Mouse (Mus musculus) neural tube, embryonic 15.5 days (tissue): ENCODE measurements around the gene Timeless. TPM values are rescaled to one million over a fixed set of nuclear protein-coding genes. Genes with fewer than 3 reads are reported as not detected.
"Not testable (repeated sequence)": the region's sequence is repeated elsewhere in the genome, so short reads cannot be mapped to it uniquely, and the experiment has no call there.

Source experiments
- ATAC-seq: fragments of 200-750 bp; cut with Nextera tagmentation; 2 replicates; pipeline ENCODE4 v1.8.0; 2017; ENCODE audit warnings: mild to moderate bottlenecking, moderate TSS enrichment, moderate library complexity; ENCODE audit not compliant: low FRiP score
- H3K27ac ChIP-seq: fragments of 300-500 bp; sonication (generic); replicated peaks from 2 replicates; pipeline ENCODE4 v1.5.1; 2015; ENCODE audit warnings: mild to moderate bottlenecking, inconsistent platforms
- H3K27me3 ChIP-seq: fragments of 300-500 bp; sonication (generic); replicated peaks from 2 replicates; pipeline ENCODE4 v1.6.1; 2015; ENCODE audit warnings: inconsistent platforms
- H3K36me3 ChIP-seq: fragments of 300-500 bp; sonication (generic); 2 replicates; pipeline ENCODE4 v1.6.1; 2015; ENCODE audit warnings: inconsistent platforms
- H3K4me1 ChIP-seq: fragments of 300-500 bp; sonication (generic); 2 replicates; pipeline ENCODE4 v1.6.1; 2015; ENCODE audit warnings: inconsistent platforms
- H3K4me2 ChIP-seq: fragments of 300-500 bp; sonication (generic); 2 replicates; pipeline ENCODE4 v1.6.1; 2015; ENCODE audit warnings: inconsistent platforms, mild to moderate bottlenecking, moderate library complexity
- H3K4me3 ChIP-seq: fragments of 300-500 bp; sonication (generic); replicated peaks from 2 replicates; pipeline ENCODE4 v1.5.1; 2015; ENCODE audit warnings: mild to moderate bottlenecking, inconsistent platforms
- H3K9ac ChIP-seq: fragments of 300-500 bp; sonication (generic); replicated peaks from 2 replicates; pipeline ENCODE4 v1.6.1; 2015; ENCODE audit warnings: mild to moderate bottlenecking, inconsistent platforms
- H3K9me3 ChIP-seq: fragments of 300-500 bp; sonication (generic); replicated peaks from 2 replicates; pipeline ENCODE4 v1.6.1; 2016; ENCODE audit warnings: inconsistent platforms
- WGBS: fragments of 180-500 bp; shearing (Covaris S2); methylation state at CpG from one replicate; pipeline ENCODE4 v1.1.7; 2015; ENCODE audit warnings: mixed read lengths; 5-methylcytosine and 5-hydroxymethylcytosine counted together
- polyA plus RNA-seq: library from polyadenylated mRNA; unstranded; fragments of >200 nt; fragmentation: Nextera tagmentation; extraction: Ambion mirVana; gene quantifications from 2 replicates; pipeline ENCODE4 v1.2.1, GENCODE M21; 2015

Gene Timeless
- polyA plus RNA-seq, 1 experiment from 2014 or later: 20.0 TPM

DNA sequence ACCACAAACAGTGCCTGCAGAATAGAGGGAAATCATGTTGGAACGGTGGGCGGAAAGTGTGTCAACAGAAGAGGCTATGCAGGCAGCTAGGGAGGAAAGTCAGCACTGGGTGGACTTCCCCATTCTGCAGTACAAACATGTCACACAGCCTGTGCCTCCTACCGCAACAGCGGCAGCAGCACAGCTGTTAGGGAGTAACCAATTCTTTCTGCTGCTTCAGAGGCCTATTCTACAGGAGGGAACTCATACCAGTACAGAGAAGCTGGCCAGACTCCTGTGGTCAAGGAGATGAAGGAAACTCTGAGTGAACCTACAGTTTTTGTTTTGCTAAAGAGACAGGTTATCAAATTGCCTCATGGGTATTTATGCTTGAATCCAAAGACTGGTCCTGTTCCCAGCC, 27.1 kb downstream of the Timeless start:
- ATAC-seq: no peak
- no peak overlapping the region for H3K4me2 ChIP-seq
- H3K9me3 ChIP-seq: no peaks in the 10 kb centered on the region
- no peak overlapping the region for H3K27ac ChIP-seq
- no peak overlapping the region for H3K4me3 ChIP-seq
- H3K9ac ChIP-seq: no peak overlapping the region
- H3K4me1 ChIP-seq: no peaks in the 10 kb centered on the region
- 78% methylated on average over 4 of the region's 4 CpGs for WGBS
- no peaks in the 10 kb centered on the region for H3K36me3 ChIP-seq
- no peaks in the 10 kb centered on the region for H3K27me3 ChIP-seq

DNA sequence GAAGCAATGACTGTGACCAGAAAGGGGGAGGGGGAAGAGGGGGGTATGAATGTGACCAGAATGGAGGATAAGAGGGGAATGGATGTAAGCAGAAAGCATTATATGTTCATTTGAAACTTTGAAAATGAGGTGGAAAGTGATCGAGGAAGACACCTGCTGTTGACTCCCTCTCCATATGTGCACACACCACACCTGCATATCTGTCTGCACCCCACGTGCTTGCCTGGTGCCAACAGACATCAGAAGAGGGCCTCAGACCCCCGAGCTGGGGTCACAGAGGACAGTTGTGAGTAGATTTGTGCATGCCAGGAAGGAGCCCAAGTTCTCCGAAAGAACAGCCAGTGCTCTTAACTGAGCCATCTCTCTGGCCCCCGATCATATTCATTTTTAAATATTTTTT, 28.1 kb downstream of the Timeless start:
- no peaks in the 10 kb centered on the region for H3K9me3 ChIP-seq
- H3K27me3 ChIP-seq: no peaks in the 10 kb centered on the region
- ATAC-seq: no peak
- no peaks in the 10 kb centered on the region for H3K36me3 ChIP-seq
- H3K4me1 ChIP-seq: no peaks in the 10 kb centered on the region
- H3K27ac ChIP-seq: no peak overlapping the region
- H3K4me3 ChIP-seq: no peak overlapping the region
- no peak overlapping the region for H3K4me2 ChIP-seq
- no peak overlapping the region for H3K9ac ChIP-seq
- 89% methylated on average over 5 of the region's 5 CpGs for WGBS

DNA sequence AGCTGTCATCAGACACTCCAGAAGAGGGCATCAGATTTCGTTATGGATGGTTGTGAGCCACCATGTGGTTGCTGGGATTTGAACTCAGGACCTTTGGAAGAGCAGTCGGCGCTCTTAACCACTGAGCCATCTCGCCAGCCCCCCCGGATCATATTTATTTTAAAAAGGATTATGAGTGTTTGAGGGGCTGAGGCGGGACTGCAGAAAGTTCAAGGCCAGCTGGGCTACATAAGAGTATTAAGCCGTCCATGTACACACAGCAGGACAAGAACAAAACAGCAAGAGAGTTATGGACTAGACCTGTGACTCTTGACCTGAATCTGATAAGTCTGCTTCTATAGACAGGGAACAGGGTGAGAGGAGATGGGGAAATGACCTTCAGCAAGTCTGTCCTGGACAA, 28.5 kb downstream of the Timeless start:
- ATAC-seq, H3K36me3 ChIP-seq, H3K9ac ChIP-seq, H3K4me1 ChIP-seq, H3K4me2 ChIP-seq, H3K9me3 ChIP-seq, H3K27me3 ChIP-seq, H3K27ac ChIP-seq, H3K4me3 ChIP-seq: not testable (repeated sequence)
- WGBS: 86% methylated on average over 7 of the region's 7 CpGs

DNA sequence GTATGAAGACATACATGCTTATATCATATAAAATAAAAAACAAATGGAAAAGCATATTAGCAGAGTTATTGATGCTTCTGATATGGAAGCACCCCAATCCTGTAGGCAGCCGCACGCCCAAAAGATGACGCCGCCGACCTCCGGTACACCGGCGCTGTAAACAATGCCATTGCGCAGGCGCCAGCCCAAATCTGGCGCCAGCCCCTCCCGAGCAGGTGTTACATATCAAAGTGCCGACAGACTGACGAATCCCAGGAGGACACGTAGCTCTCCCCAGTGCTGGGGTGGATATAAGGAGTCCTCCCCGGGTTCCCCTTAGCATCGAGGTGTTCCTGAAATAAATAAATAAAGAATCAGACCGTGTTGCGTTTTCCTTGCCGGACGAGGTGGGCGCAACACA, 30.4 kb downstream of the Timeless start:
- 81% methylated on average over 22 of the region's 22 CpGs for WGBS
- H3K27me3 ChIP-seq: no peaks in the 10 kb centered on the region
- H3K27ac ChIP-seq: no peak overlapping the region
- no peaks in the 10 kb centered on the region for H3K4me1 ChIP-seq
- no peak overlapping the region for H3K4me2 ChIP-seq
- no peak for ATAC-seq
- H3K36me3 ChIP-seq: no peaks in the 10 kb centered on the region
- no peak overlapping the region for H3K4me3 ChIP-seq
- H3K9me3 ChIP-seq: no peaks in the 10 kb centered on the region
- H3K9ac ChIP-seq: no peak overlapping the region

DNA sequence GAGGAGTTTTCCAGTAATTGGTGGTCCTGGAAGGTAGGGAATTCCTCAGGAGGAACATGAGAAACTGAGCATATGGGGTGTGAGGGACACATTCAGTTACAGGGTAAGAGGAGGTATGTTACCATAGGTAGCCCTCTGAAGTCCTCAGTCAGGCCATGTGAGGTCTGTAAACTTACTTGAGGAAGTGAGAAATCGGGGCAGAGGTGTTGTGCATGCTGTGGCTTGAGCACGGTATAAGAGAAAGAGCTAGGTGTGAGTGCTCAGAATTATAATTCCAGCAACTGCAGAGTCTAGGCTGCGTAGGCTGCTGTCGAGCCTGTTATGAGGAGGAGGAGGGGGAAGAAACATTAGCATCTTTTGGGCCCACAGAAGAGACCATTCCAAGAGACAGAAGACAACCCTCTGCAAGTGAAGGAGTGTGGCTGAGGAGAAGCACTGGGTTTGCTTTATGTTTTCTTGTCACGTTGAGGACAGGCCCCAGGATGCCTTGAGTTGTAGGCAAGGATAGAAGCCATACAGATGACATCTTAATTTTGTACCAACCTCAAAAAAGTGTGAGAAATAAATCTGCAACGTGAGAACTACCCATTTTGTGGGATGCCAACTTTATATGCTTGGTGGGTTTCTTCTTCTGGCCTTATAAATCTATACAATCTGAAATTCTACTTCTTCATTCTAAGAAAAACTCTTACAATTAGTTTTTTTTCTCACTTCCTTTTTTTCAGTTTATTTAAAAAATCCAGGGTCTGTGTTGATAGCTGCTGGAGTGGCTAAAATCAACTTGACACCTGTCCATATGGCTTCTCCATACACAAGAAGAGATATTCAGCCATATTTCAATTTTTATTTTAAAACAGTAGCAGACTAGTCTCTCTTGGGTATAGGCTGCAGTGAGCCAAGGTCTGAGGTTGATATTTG, 31.8 kb downstream of the Timeless start:
- H3K27me3 ChIP-seq: no peaks in the 10 kb centered on the region
- no peaks in the 10 kb centered on the region for H3K9me3 ChIP-seq
- H3K27ac ChIP-seq: no peak overlapping the region
- H3K9ac ChIP-seq: no peak overlapping the region
- no peak overlapping the region for H3K4me2 ChIP-seq
- no peak overlapping the region for H3K4me3 ChIP-seq
- WGBS: 78% methylated on average over 6 of the region's 6 CpGs
- ATAC-seq: no peak
- no peaks in the 10 kb centered on the region for H3K36me3 ChIP-seq
- H3K4me1 ChIP-seq: no peaks in the 10 kb centered on the region

DNA sequence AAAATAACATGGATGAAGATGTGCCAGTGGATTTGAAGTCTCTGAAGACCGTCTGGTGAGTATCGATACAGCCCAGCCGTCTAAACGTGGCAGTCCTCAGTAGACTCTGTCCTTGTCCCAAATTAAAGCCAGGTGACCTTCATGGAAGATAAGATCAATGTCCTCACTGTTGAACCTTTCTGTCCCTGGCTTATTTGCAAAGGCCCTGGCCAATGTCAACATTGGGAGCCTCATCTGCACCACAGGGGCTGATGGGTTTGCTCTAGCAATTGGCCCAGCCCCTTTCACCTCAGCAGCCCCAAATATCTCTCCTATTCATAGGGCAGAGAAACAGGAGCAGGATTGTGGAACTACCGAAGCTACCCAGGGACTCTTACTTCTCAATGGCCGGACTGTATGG, 36.5 kb downstream of the Timeless start, which contains the start of gene Apof:
Gene Apof, plus strand, starts transcription at position 301 of the 400 bp plus-strand sequence.
- H3K9ac ChIP-seq: no peak within 1 kb of the TSS
- no peak for ATAC-seq
- no peaks in the 10 kb centered on the region for H3K36me3 ChIP-seq
- H3K27ac ChIP-seq: no peak within 1 kb of the TSS
- H3K4me2 ChIP-seq: no peak within 1 kb of the TSS
- H3K4me1 ChIP-seq: peaks cover 7% of the 10 kb centered on the region; the same call in 1 of the 2 replicates
- H3K9me3 ChIP-seq: no peaks in the 10 kb centered on the region
- H3K4me3 ChIP-seq: no peak within 1 kb of the TSS
- WGBS: 86% methylated on average over 6 of the region's 6 CpGs
- H3K27me3 ChIP-seq: no peaks in the 10 kb centered on the region

DNA sequence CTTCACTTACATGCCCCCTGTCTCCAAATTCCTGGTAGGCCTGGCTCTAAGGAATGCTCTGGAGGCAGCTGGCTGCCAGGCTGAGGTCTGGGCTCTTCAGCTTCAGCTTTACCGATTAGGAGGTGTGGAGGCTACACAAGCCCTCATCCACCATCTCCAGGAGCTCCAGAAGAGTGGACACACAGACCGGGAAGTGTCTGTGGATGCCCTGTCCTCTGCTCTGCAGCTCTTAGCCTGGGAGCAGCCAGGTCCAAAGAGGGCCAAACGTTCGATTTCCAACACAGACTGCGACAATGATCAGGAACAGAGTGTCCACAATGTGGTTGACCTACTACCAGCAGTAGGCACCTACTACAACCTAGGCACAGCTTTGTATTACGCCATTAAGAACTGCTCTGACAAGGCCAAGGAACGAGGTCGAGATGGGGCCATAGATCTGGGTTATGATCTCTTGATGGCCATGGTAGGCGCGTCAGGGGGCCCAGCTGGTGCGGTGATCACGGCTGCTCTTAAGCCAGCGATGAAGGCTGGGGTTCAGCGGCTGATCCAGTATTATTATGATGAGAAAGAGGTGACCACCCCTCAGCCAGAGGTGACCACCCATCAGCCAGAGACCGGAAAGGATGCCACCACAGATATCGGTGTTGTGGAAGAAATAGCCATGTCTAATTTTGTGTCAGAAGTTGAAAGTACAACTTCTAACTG, 37.5 kb downstream of the Timeless start:
- Histone ChIP-seq H3K27me3 (no peaks in the 10 kb centered on the region), H3K9ac (no peak overlapping the region), H3K27ac (no peak overlapping the region), H3K9me3 (no peaks in the 10 kb centered on the region), H3K36me3 (no peaks in the 10 kb centered on the region), H3K4me1 (peaks cover 7% of the 10 kb centered on the region; the same call in 1 of the 2 replicates), H3K4me3 (no peak overlapping the region), H3K4me2 (peak overlapping the region; percentile 75; the same call in 1 of the 2 replicates)
- 90% methylated on average over 16 of the region's 16 CpGs for WGBS
- ATAC-seq: no peak

DNA sequence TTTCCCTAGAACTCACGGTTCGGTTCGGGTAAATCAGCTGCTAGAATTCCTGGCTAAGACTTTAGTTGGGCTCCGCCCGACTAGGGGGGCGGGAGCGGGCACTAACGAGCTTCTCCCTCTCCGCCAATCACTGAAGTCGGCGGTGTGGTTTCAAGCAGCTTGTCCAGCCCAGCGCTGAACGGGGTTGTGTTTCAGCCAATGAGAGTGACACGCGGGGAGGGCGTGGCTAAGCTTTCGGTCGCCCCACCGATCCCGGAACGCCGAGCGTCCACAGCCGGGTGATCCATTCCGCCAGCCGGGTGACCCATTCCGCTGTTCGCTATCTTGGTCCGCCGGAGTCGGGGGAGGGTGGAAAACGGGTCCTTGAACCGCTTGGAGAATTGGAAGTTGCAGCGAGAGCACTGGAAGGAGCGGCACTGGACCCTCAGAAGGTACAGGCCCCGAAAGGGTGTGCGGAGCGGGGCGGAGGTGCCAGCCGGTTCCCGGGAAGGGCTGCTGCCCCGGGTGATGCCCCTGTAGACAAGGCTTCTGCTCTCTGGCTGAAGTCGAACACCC, 38.5 kb downstream of the Timeless start, which contains the start of gene Stat2:
Gene Stat2, plus strand, starts transcription at position 273 of the 555 bp plus-strand sequence.
- Histone ChIP-seq H3K27me3 (no peaks in the 10 kb centered on the region), H3K4me3 (peak within 1 kb of the TSS; percentile 83), H3K27ac (peak within 1 kb of the TSS; percentile 87), H3K36me3 (no peaks in the 10 kb centered on the region), H3K9me3 (no peaks in the 10 kb centered on the region), H3K4me2 (peak within 1 kb of the TSS; percentile 75), H3K4me1 (peaks cover 7% of the 10 kb centered on the region; the same call in 1 of the 2 replicates), H3K9ac (peak within 1 kb of the TSS; percentile 81)
- under 1% methylated on average over 43 of the region's 43 CpGs for WGBS
- peak; percentile 99 for ATAC-seq

DNA sequence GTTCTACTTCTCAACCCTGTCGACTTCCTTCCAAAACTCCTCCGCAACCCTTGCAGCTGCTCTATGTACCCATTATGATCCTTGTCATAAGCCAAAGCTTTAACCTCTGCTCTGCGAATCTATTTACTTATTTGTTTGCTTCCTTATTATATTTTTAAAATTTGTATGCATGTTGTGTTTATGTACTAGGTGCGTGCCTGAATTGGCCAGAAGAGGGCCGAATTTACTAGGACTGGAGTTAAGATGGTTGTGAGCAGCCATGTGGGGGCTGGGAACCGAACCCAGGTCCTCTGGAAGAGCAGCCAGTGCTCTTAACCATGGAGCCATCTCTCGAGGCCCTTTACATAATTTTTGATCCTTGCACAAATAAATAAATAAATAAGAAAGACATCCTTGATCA, 39.0 kb downstream of the Timeless start:
- WGBS: 44% methylated on average over 7 of the region's 7 CpGs

DNA sequence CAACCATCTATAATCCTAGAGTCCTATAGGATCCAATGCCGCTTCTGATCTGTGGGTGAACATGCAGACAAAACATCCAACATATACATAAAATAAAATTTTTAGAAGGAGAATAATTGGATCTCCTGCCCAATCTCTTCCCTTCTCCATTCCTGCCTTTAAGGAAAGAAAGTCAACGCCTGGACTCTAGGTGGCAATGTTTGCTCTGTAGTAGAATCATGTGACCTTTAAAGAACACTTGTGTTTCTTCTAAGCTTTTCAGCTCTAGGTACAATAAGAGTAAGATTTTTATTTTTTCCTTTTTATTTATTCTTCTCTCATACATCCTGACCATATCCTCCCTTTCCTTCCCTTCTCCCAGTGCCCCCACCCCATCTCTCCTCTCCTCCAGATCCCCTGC, 40.0 kb downstream of the Timeless start:
- no peak overlapping the region for H3K27ac ChIP-seq
- H3K9me3 ChIP-seq: no peaks in the 10 kb centered on the region
- no peaks in the 10 kb centered on the region for H3K27me3 ChIP-seq
- H3K4me2 ChIP-seq: no peak overlapping the region
- peaks cover 7% of the 10 kb centered on the region; the same call in 1 of the 2 replicates for H3K4me1 ChIP-seq
- no peak for ATAC-seq
- no peak overlapping the region for H3K9ac ChIP-seq
- no peak overlapping the region for H3K4me3 ChIP-seq
- peaks cover 7% of the 10 kb centered on the region for H3K36me3 ChIP-seq
- 73% methylated on average over 2 of the region's 2 CpGs for WGBS

More for the DNA sequence above, 39.0 kb downstream of the Timeless start:
- H3K4me3 ChIP-seq: peak overlapping the region; percentile 83
- no peaks in the 10 kb centered on the region for H3K27me3 ChIP-seq
- H3K27ac ChIP-seq: peak overlapping the region; percentile 87
- peak overlapping the region; percentile 81 for H3K9ac ChIP-seq
- no peak; the same call in 1 of the 2 replicates for ATAC-seq
- no peaks in the 10 kb centered on the region for H3K9me3 ChIP-seq
- no peaks in the 10 kb centered on the region for H3K36me3 ChIP-seq
- peak overlapping the region; percentile 75 for H3K4me2 ChIP-seq
- peaks cover 7% of the 10 kb centered on the region; the same call in 1 of the 2 replicates for H3K4me1 ChIP-seq

DNA sequence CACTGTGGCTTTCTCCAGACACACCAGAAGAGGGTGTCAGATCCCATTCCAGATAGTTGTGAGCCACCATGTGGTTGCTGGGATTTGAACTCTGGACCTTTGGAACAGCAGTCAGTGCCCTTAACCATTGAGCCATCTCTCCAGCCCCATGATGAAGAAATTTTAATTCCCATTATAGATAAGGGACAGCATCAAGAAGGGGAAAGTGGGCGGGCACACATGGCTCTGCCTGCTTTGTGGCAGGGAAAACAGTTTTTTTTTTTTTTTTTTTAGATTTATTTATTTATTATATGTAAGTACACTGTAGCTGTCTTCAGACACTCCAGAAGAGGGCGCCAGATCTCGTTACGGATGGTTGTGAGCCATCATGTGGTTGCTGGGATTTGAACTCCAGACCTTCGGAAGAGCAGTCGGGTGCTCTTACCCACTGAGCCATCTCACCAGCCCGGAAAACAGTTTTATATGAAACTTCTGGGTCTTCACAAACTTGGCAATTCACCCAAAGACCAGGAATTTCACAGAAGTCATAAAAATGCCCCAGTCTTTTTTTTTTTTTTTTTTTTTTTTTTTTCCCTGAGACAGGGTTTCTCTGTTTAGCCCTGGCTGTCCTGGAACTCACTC, 41.1 kb downstream of the Timeless start:
- 88% methylated on average over 6 of the region's 7 CpGs for WGBS
- H3K36me3 ChIP-seq: peaks cover 14% of the 10 kb centered on the region
- not testable (repeated sequence) for H3K4me3 ChIP-seq, H3K9ac ChIP-seq, ATAC-seq, H3K4me2 ChIP-seq, H3K9me3 ChIP-seq, H3K4me1 ChIP-seq, H3K27me3 ChIP-seq, H3K27ac ChIP-seq
